Mouse (Mus musculus): ENCODE measurements around the gene Mob3b.
A peak's percentile ranks its signal among the peaks of the same experiment; 100 is the strongest.

Mob3b gene

GRCm38 (mm10) chr4:34992866-34993638 lies 164.2 kb downstream of the Mob3b start:
- no peak for DNase-seq

DNA sequence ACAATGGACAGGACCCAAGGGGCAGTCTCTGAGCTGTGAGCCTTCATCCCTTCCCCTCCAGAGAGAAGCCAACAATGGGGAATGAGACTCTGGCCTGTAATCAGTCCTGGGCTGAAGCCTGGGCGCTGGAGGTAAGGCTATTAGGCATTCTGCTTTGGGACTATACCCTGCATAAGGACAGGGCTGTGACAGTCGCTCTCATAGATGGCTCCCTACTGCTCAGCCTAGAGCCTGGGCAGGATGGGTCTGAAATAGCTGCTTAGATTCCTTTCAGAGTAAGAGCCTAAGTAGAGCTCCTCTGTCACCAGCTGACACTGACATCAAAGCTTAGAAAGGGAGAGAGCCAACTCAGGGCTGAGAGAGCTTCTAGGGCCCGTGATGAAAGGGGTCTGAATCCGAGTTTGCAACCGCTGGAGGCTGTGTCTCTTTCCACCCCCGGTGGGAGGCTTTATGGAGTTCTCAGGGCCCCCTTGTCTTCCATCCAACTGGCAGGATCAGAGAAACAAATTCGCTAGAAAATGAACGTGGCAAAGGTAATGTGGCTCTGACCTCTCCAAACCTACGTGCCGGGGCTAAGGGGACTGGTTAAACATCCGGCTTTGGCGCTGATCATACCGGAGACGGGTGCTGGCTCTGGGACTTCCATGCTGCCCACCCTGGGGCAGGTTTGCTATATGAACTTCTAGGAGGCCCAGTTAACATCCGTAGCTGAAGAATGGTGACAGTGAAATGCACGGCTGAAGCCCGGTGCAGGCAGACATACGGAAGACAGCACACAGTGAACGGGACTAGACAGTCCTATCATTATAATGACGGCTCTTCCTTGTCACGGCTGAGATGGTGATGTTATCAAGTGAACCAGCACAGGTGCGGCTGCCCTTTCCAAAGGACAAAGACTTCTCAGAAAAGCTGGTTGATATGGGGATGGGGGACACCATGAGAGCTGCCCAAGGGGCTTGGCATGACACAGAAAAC lies 165.1 kb downstream of the Mob3b start:
- no peak for DNase-seq

DNA sequence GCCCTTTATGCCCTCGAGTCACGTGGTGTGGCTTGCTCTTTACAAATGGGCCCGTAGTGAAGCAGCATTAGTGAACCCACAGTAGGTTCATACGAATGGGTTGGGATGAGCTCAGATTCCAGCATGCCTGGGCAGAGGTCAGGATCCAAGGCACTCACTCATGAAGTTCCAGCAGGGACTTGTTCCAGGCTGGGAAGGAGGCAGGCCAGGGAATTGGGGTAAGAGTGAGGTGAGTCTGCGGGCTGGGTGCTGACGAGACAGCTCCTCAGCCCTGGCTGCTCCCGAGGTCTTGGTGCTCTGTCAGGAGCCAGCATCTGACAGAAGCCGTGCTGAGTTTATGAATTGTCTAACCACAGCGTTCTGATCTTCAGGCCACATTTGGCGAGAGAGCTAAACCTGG lies 166.2 kb downstream of the Mob3b start:
- DNase-seq = peak; percentile 72

DNA sequence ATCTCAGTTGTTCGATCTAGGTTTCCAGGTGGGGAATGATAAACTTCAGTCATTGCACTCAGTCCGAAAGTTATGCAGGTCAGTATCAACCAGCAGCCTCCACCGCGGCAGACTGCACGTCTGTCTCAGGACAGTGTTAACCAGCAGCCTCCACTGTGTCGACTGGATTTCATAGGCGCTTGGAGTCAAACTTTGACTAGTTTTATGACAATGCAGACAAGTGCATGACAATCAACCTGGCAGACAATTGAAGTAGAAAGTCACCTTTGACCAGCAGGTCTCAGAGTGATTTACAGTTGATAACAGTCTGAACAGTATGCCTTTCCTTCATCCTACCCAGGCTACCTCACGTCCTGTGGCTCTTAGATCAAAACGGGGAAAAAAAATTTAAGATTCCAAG lies 166.6 kb downstream of the Mob3b start:
- DNase-seq = no peak

DNA sequence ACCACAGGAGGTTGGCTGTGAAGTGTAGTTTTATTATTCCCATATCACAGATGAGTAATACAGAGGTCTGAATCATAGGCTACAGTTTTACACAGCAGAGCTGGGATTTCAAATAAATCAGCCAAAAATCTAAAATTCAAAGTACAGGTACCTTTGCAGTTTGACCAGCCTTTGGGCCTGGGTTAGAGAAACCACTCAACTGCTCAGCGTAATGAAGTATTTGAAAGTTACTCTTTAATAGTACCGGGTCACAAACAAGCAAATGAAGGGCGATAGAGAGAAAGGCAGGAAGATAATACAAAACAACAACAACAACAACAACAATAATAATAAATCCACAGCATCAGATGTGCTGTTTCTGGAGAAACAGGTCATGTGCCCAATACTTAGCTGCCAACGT lies 169.7 kb downstream of the Mob3b start:
- no peak for DNase-seq

DNA sequence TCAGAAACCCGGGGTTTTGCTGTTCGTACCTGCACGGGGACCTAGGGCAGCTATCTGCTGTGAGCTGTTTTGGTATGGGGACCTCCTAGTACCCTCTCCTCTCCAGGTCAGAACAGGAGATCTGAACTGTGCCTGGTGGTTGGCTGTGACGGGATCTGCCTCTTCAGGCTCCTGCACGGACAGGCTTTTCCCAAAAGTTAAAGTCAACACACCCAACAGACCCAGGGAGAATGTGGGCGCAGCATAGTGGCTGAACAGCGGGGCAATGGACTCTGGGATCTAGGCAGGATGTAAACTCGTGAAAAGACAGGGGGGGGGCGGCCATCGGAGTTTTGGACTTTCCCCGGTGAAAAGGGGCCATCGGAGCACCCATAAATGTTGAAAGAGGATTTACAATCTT lies 170.2 kb downstream of the Mob3b start:
- no peak for DNase-seq

DNA sequence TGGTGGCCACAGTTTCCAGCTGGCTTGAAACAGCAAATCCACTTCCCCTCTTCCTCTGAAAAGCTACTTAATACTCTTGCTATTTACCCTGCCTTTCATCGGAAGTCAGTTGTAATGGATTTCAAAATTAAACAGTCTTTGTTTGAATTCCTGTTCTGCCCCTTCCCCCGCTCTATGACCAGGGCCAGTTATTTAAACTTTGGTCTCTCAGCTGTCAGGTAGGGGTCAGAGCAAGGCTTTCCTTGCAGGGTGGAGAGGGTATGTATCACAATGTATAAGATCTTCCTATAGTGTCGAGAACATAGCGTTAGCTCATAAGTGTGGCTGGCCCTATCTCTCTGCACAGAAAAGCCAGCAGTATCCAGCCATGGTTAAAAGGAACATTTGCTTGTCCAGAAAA lies 170.6 kb downstream of the Mob3b start:
- no peak for DNase-seq

GRCm38 (mm10) chr4:34984377-34984776 lies 172.9 kb downstream of the Mob3b start:
- DNase-seq = no peak

- DNase-seq = no peak
Observed at GRCm38 (mm10) chr4:34983511-34983910, 173.8 kb downstream of the Mob3b start.

DNA sequence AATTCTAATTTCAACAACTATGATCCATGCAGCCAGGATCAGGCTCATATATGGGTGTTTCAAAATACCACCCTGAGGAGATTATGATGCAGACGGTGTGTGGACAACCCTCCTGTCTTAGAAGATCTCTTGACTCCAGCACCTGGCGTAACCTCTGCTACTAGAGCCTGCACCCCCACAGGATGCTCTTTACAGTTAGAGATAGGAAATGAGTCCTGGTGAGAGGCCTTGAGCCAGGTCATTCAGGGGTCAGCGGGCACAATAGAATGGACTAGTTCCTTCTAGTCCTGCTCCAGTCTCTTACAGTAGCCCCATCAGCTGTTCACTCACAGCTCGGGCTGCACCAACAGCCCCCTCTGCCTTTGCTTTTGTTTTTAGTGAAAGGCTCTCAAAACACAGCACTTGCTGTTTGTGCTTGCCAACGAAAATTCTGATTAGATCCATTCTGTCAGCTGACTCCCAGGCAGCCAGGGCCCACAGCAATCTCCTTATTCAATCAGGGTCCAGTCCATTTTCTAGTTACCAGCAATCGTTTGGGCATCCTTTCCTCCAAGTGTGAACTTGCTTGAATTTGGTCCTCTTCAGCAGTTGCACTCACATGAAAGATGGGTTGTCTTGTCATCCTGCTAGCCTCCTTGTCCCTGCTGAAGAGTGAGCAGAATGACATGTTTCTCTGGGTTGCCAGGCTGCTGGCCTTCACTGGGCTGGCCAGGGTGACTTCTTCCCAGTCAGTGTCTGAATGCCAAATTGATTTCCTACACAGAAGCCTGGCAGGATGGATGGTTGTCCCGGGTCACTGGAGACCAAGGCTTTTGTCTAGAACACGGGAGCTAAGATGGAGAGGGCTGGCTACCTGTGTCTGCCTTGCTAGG lies 175.7 kb downstream of the Mob3b start:
- no peak for DNase-seq

GRCm38 (mm10) chr4:34980461-34981039 lies 176.7 kb downstream of the Mob3b start:
- DNase-seq = no peak

DNA sequence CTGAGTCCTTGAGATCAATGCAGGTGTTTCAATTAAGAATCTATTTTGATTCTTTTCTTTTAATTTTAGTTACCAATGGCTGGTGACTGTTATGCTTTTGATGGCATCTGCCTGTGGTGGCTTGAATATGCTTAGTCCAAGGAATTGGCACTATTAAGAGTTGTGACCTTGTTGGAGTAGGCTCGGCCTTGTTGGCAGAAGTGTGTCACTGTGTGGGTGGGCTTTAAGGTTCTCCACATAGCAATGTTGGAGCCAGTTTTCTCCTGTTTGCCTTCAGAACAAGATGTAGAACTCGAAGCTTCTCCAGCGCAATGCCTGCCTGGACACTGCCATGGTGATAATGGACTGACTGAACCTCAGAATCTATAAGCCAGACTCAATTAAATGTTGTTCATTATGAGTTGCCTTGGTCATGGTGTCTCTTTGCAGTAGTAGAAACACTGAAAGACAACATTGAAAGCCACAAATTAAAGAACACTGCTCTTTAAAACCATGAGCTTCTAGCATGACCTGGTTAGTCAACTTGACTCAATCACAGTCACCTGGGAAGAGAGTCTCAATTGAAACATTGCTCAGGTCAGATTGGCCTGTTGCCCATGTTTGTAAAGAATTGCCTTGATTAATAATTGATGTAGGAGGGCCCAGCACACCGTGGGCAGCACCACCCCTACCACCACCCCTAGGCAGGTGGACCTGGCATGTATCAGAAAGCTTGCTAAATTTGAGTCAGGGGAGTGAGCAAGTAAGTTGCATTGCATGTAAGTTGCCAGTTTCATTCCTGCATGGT lies 180.2 kb downstream of the Mob3b start:
- no peak for DNase-seq

DNA sequence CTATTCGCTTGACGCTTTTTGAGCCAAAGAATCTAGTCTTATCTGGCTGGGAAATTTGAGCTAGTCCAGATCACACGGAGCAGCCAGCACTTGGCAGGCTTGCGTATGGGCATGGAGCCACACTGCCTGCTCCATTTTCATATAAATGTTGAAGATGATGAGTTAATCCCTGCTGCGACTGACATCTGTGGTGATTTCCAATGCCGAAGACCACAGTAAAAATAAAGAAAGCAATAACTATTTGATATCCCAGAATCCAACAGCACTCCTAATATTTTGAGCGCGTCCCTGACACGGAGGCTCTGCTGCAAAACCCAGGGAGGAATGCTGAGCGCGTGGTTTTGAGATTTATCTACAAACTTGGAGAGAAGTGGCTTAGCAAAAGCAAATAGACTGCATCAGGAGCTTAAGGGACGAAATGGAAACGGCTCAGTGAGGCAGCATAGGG lies 180.9 kb downstream of the Mob3b start:
- DNase-seq = no peak

DNA sequence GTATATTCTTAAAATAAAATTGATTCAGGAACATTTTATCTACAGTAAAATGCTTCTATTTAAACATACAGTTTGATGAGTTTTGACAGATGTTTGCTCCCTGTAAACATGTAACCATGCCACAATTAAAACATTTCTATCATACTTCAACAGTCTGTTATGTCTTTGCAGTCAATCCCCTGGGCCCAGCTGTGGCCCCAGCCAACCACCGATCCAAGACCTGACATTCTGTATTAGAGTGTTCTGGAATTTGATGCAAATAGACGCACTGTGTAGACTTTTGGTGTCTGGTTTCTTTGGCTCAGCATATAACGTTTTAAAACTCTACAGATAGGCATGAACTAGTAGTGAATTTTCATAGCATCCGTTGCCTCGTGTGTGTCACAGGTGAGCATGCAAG lies 182.5 kb downstream of the Mob3b start:
- DNase-seq = no peak

- no peak for DNase-seq
Observed at GRCm38 (mm10) chr4:34967541-34967940, 189.7 kb downstream of the Mob3b start.

DNA sequence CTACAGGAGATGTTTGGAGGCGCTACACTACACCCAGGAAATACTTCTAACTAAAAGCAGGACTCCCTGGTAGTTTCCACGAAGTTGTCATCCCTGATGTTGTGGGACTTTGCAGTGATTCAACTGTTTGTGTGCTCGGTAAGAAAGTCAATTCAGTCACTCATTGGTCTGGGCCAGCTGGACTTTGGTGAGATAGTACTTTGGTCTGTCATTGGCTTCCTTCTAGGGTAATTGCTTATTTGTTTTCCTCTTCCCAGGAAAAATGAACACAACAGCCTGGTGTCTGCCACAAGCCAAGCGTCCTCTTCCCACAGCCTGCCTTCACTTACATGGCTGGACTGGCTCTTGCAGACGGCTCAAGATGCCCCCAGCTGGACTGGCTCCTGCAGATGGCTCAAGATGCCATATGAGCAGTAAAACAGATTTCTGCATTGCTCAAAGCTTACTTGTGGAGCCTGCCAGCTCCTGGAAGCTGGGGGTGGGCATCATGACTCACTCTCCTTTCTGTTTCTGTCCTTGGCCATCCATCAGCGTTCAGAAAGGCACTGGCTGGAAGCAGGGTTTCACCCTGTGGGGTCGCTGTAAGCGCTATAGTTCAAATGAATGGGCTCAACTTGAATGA lies 190.8 kb downstream of the Mob3b start:
- DNase-seq = no peak

GRCm38 (mm10) chr4:34964906-34965305 lies 192.4 kb downstream of the Mob3b start:
- DNase-seq = no peak

GRCm38 (mm10) chr4:34963999-34964398 lies 193.3 kb downstream of the Mob3b start:
- DNase-seq = no peak

DNA sequence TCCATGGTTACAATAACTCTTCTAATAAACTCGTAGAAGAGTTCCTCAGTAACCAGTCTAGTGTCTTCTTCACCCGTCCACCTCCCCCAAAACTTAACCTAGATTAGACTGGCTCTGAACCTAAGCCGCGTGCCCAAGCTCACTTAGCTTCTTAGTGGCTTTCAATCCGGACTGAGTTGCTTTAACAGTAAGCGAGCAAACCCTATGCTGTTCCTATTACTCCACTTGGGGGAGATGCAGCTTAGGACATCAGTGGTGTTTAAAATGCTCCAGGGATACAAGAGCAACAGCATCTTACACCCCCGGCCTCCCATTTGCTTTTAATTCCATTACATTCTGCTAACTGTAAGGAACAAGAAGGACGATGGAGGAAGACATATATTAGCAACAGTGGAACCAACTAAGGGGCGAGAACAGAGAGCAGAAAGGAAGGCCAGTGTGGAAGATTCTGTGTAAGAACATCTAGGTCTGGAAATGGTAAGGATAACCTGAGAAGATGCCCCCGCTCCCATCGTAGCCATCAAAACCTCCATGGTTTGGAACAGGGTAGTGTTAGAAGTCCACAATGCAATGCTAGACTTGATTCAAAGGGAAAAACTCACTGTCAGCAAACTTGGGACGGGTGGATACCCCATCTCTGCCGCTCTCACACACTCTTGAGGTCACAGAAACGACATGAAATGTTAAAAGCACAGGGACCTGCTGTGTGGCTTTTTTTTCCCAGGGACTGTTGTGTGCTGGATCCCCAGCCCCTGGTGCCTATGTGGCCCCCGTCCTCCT lies 196.3 kb downstream of the Mob3b start:
- no peak for DNase-seq

- no peak for DNase-seq
Observed at GRCm38 (mm10) chr4:34959477-34959876, 197.8 kb downstream of the Mob3b start.
